In genomic region chr19:40488853-40489454, GRCm38 (mm10) we compare ENCODE assay signal across 10 mouse cellular contexts. TPM values are rescaled to one million over a fixed set of nuclear protein-coding genes. Genes with fewer than 3 reads are reported as not detected.
DNase-seq lines count a peak whose midpoint lies in the region; ATAC-seq and TF ChIP-seq lines count a peak whose summit lies in the region.
"Had no signal": no experiment of that assay in that cellular context is flagged by ENCODE, and none has a peak within 500 bp of the region (broad histone marks: within the 10 kb centered on the region; RNA-seq: fewer than 3 reads in every experiment).

No protein-coding gene starts in this region.

- 0 out of 2 replicates have a peak, but pooled peaks cover 5% of the 10 kb centered on the region for H3K36me3 ChIP-seq in kidney, embryonic 15.5 days
- H3K36me3 ChIP-seq in heart, postnatal 0 days (replicated peaks; ENCODE audit: control insufficient read depth, insufficient read depth, low read length), result peaks cover 6% of the 10 kb centered on the region; the same call in 1 of the 2 replicates
- H3K36me3 ChIP-seq in liver, embryonic 12.5 days, result peaks cover 5% of the 10 kb centered on the region
- H3K36me3 ChIP-seq in midbrain, embryonic 16.5 days (ENCODE audit: control insufficient read depth, insufficient read depth, low read length), result no peaks in the 10 kb centered on the region
- peaks cover 4% of the 10 kb centered on the region for H3K36me3 ChIP-seq in forebrain, embryonic 13.5 days (ENCODE audit: poor library complexity, severe bottlenecking)

- ATAC-seq in kidney, embryonic 15.5 days (replicated peaks; ENCODE audit: low FRiP score), result 0 out of 2 replicates have a peak, but pooled peaks have one; percentile 52
- ATAC-seq in heart, postnatal 0 days (ENCODE audit: insufficient read depth, low read depth), result peak; percentile 49; the same call in 1 of the 2 replicates
- ATAC-seq in liver, embryonic 12.5 days, result peak; percentile 86
- 0 out of 2 replicates have a peak, but pooled peaks have one; percentile 23 for ATAC-seq in midbrain, embryonic 16.5 days
- ATAC-seq in forebrain, embryonic 13.5 days, result no peak

- H3K4me3 ChIP-seq in kidney, embryonic 15.5 days (replicated peaks), result no peak overlapping the region
- H3K4me3 ChIP-seq in heart, postnatal 0 days (ENCODE audit: low read depth, low read length), result no peak overlapping the region
- H3K4me3 ChIP-seq in liver, embryonic 12.5 days, result peak overlapping the region; percentile 23; the same call in 1 of the 2 replicates
- no peak overlapping the region for H3K4me3 ChIP-seq in midbrain, embryonic 16.5 days (ENCODE audit: low read depth, low read length)
- H3K4me3 ChIP-seq in forebrain, embryonic 13.5 days, result no peak overlapping the region

- H3K4me2 ChIP-seq in kidney, embryonic 15.5 days, result no peak overlapping the region
- peak overlapping the region; percentile 28; the same call in 1 of the 2 replicates for H3K4me2 ChIP-seq in heart, postnatal 0 days (ENCODE audit: low read depth, low read length)
- H3K4me2 ChIP-seq in liver, embryonic 12.5 days, result peak overlapping the region; percentile 62
- H3K4me2 ChIP-seq in midbrain, embryonic 16.5 days (ENCODE audit: low read length), result no peak overlapping the region
- H3K4me2 ChIP-seq in forebrain, embryonic 13.5 days, result no peak overlapping the region

- no peak for DNase-seq in kidney, adult 8-10 months
- no peak for DNase-seq in heart, postnatal 0 days (ENCODE audit: low spot score)
- DNase-seq in layer of hippocampus, adult 11-12 months (ENCODE audit: low spot score), result no peak
- DNase-seq: kidney, postnatal 4 days; right cerebral cortex, postnatal 14 days; thymus, postnatal 4 days had no signal

- no peaks in the 10 kb centered on the region for H3K27me3 ChIP-seq in kidney, embryonic 15.5 days
- H3K27me3 ChIP-seq in heart, postnatal 0 days (ENCODE audit: control insufficient read depth, insufficient read depth, low read length), result no peaks in the 10 kb centered on the region
- no peaks in the 10 kb centered on the region for H3K27me3 ChIP-seq in liver, embryonic 12.5 days (replicated peaks)
- no peaks in the 10 kb centered on the region for H3K27me3 ChIP-seq in midbrain, embryonic 16.5 days (ENCODE audit: control insufficient read depth, insufficient read depth, low read depth, low read length)
- no peaks in the 10 kb centered on the region for H3K27me3 ChIP-seq in forebrain, embryonic 13.5 days

- H3K27ac ChIP-seq in kidney, embryonic 15.5 days, result no peak overlapping the region
- H3K27ac ChIP-seq in heart, postnatal 0 days (ENCODE audit: low read depth), result peak overlapping the region; percentile 79
- peak overlapping the region; percentile 47 for H3K27ac ChIP-seq in liver, embryonic 12.5 days
- H3K27ac ChIP-seq in midbrain, embryonic 16.5 days (ENCODE audit: low read length), result 0 out of 2 replicates have a peak overlapping the region, but pooled peaks have one; percentile 1
- H3K27ac ChIP-seq in forebrain, embryonic 13.5 days, result no peak overlapping the region

- peak; percentile 93; the same call in 1 of the 2 replicates for TF ChIP-seq EP300 in heart, postnatal 0 days (IDR thresholded peaks at IDR 0.05; ENCODE audit: low read depth)

- 60% methylated on average over 8 of the region's 8 CpGs for WGBS in kidney, embryonic 15.5 days
- WGBS in heart, postnatal 0 days, result 49% methylated on average over 8 of the region's 8 CpGs
- 17% methylated on average over 8 of the region's 8 CpGs for WGBS in liver, embryonic 12.5 days (ENCODE audit: insufficient replicate concordance)
- 59% methylated on average over 8 of the region's 8 CpGs for WGBS in midbrain, embryonic 16.5 days
- WGBS in forebrain, embryonic 13.5 days, result 80% methylated on average over 8 of the region's 8 CpGs

- peaks cover 52% of the 10 kb centered on the region for H3K4me1 ChIP-seq in kidney, embryonic 15.5 days
- H3K4me1 ChIP-seq in heart, postnatal 0 days (ENCODE audit: control insufficient read depth, insufficient read depth), result peaks cover 79% of the 10 kb centered on the region
- H3K4me1 ChIP-seq in liver, embryonic 12.5 days, result peaks cover 51% of the 10 kb centered on the region
- peaks cover 28% of the 10 kb centered on the region for H3K4me1 ChIP-seq in midbrain, embryonic 16.5 days (ENCODE audit: control insufficient read depth, insufficient read depth, low read length)
- H3K4me1 ChIP-seq in forebrain, embryonic 13.5 days, result peaks cover 49% of the 10 kb centered on the region

- H3K9me3 ChIP-seq in kidney, embryonic 15.5 days (replicated peaks), result no peaks in the 10 kb centered on the region
- no peaks in the 10 kb centered on the region for H3K9me3 ChIP-seq in heart, postnatal 0 days (replicated peaks; ENCODE audit: control insufficient read depth, low read length)
- 0 out of 2 replicates have a peak, but pooled peaks cover 1% of the 10 kb centered on the region for H3K9me3 ChIP-seq in liver, embryonic 12.5 days (replicated peaks)
- no peaks in the 10 kb centered on the region for H3K9me3 ChIP-seq in midbrain, embryonic 16.5 days (replicated peaks; ENCODE audit: control insufficient read depth, low read length, poor library complexity, severe bottlenecking)
- H3K9me3 ChIP-seq in forebrain, embryonic 13.5 days (replicated peaks), result peaks cover 5% of the 10 kb centered on the region; the same call in 1 of the 2 replicates

- TF ChIP-seq CTCF in heart, postnatal 0 days (IDR thresholded peaks at IDR 0.05; ENCODE audit: low read depth), result no peak

- no peak overlapping the region for H3K9ac ChIP-seq in kidney, embryonic 15.5 days
- H3K9ac ChIP-seq in heart, postnatal 0 days (replicated peaks; ENCODE audit: low read depth, low read length), result 0 out of 2 replicates have a peak overlapping the region, but pooled peaks have one; percentile 28
- H3K9ac ChIP-seq in liver, embryonic 12.5 days, result 0 out of 2 replicates have a peak overlapping the region, but pooled peaks have one; percentile 12
- no peak overlapping the region for H3K9ac ChIP-seq in midbrain, embryonic 16.5 days (ENCODE audit: low read depth, low read length)
- H3K9ac ChIP-seq in forebrain, embryonic 13.5 days, result no peak overlapping the region

RNA-seq across cellular contexts. Expression of gene Sorbs1, which starts 24.6 kb away (rescaled TPM):
- polyA plus RNA-seq in kidney, embryonic 15.5 days (2015; fragmentation: Nextera tagmentation; extraction: Ambion mirVana), result 53.4 and 59.2 TPM in 2 replicates
- 77.7 and 140 TPM in 2 replicates for total RNA-seq in heart, postnatal 0 days (2014; rRNA removed; ENCODE audit: low replicate concordance)
- 153 and 159 TPM in 2 replicates for polyA plus RNA-seq in heart, postnatal 0 days (2015; fragmentation: Nextera tagmentation; extraction: Ambion mirVana)
- polyA plus RNA-seq in liver, embryonic 12.5 days (2016; fragmentation: Nextera tagmentation; extraction: Ambion mirVana), result 34.3 and 35.1 TPM in 2 replicates
- polyA plus RNA-seq in midbrain, embryonic 16.5 days (2015; fragmentation: Nextera tagmentation; extraction: Ambion mirVana), result 83.3 and 84.6 TPM in 2 replicates
- 84.1 and 84.9 TPM in 2 replicates for polyA plus RNA-seq in forebrain, embryonic 13.5 days (2015; fragmentation: Nextera tagmentation; extraction: Ambion mirVana)

Comparison
In these comparisons a context has a peak if more than half of its experiments do, and no peak if none do; other contexts are left out.
1. H3K27ac ChIP-seq: peak in heart, postnatal 0 days (single experiment), liver, embryonic 12.5 days (single experiment) and midbrain, embryonic 16.5 days (single experiment); none in kidney, embryonic 15.5 days (single experiment) and forebrain, embryonic 13.5 days (single experiment).
2. H3K4me2 ChIP-seq: peak in heart, postnatal 0 days (single experiment) and liver, embryonic 12.5 days (single experiment); none in kidney, embryonic 15.5 days (single experiment), midbrain, embryonic 16.5 days (single experiment) and forebrain, embryonic 13.5 days (single experiment).
3. H3K9ac ChIP-seq: peak in heart, postnatal 0 days (single experiment) and liver, embryonic 12.5 days (single experiment); none in kidney, embryonic 15.5 days (single experiment), midbrain, embryonic 16.5 days (single experiment) and forebrain, embryonic 13.5 days (single experiment).